Mouse (Mus musculus) left cerebral cortex, postnatal 10 days (tissue): Measurements from ENCODE around the gene Smpdl3b. TPM values are rescaled to one million over a fixed set of nuclear protein-coding genes. Genes with fewer than 3 reads are reported as not detected.
A peak's percentile ranks its signal among the peaks of the same experiment; 100 is the strongest.
"Not testable (repeated sequence)": the region's sequence is repeated elsewhere in the genome, so short reads cannot be mapped to it uniquely, and the experiment has no call there.

Experiments used
- DNase-seq, 2 experiments: peaks; one replicate each; pipeline ENCODE4 v3.0.0; 2021 to 2022; ENCODE audit warnings: low spot score in 2 of 2, mixed read lengths in 1 of 2; ENCODE audit errors: extremely low spot score in 1 of 2
- intact Hi-C: fragments of 180-260 bp; cut with DNase I; formaldehyde crosslinking; loops from one replicate; pipeline ENCODE4 v1.15.1; 2025
- total RNA-seq, 2 experiments: library from RNA; stranded (reverse); gene quantifications; 2 replicates each; pipeline ENCODE4 v1.2.3; 2021

The Smpdl3b gene
- total RNA-seq, 2 experiments from 2014 or later: 2.0 to 2.2 TPM

GRCm38 (mm10) chr4:132743992-132744911, 12.8 kb downstream of the Smpdl3b start:
- DNase-seq: peak in 1 of 2 experiments; percentile 71
- intact Hi-C loops: no loop called here

DNA sequence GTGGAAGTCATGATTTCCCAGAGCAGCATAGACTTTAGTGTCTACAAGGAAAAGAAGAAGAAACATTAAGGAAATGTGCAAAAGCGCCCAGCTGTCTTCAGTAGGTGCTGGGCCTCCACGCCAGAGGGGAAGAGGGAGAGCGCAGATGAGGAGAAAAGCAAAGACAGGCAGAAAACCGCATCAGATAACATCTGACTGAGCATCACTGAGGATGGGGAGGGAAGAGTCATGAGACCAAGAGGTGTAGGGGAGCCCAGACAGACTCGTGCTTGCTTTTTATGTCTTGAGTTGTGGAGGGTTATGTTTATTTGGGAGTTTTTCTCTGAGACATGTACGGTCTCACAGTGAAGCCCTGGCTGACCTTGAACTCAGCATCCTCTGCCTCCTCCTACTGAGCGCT, 15.6 kb downstream of the Smpdl3b start:
- DNase-seq: no peak
- intact Hi-C loops: no loop called here

DNA sequence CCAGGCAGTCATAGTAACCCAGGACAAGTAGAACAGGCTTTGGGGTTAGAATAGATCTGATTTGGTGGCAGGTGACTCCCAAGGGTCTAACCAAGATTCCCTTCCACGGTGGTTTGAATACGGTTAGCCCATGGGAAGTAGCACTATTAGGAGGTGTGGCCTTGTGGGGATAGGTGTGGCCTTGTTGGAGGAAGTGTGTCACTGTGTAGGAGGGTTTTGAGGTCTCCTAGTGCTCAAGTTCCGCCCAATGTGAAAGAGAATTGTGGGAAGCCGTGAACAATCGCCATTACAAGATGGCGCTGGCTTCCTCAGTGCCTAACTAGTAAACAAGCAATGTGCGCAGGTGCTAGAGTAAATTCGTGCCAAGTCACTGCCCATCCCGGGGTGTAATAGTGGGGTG, 19.9 kb downstream of the Smpdl3b start:
- DNase-seq, intact Hi-C loops: not testable (repeated sequence)

DNA sequence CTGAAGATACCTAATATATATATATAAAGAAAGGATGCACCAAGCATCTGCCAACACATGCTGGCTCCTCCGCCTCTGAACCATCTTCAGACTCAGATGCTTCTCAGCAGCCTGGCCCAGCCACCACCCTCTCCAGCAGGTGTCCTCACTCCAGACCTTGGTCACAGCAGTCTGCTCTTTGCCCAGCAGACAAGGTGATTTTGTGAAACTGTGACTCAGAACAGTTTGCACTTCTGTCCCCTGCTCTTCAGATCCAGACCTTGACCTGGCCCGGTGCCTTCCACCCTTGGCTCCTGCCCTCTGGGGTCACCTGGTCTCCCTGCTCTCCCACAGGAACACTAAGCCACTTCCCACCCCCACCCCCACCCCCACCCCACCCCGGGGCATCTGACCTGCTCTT, 21.2 kb downstream of the Smpdl3b start:
- no peak for DNase-seq
- intact Hi-C loops: no loop called here

DNA sequence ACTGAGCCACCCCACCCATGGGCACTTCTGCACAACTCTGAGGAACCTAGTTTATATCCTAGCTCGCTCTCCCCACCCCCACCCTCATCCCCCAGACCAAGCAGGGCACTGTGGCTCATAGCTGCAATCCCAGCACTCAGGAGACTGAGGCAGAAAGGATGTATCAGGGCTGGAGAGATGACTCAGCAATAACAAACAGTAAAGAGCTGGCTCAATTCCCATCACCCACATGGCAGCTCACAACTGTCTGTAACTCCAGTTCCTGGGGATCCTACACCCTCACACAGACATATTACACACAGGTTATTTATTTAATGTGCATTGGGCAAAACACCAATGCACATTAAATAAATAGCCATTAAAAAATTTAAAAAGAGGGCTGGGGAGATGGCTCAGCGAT, 21.7 kb downstream of the Smpdl3b start:
- intact Hi-C loops: no loop called here
- no peak for DNase-seq

GRCm38 (mm10) chr4:132734766-132735165, 22.3 kb downstream of the Smpdl3b start:
- DNase-seq: no peak
- intact Hi-C loops: no loop called here

DNA sequence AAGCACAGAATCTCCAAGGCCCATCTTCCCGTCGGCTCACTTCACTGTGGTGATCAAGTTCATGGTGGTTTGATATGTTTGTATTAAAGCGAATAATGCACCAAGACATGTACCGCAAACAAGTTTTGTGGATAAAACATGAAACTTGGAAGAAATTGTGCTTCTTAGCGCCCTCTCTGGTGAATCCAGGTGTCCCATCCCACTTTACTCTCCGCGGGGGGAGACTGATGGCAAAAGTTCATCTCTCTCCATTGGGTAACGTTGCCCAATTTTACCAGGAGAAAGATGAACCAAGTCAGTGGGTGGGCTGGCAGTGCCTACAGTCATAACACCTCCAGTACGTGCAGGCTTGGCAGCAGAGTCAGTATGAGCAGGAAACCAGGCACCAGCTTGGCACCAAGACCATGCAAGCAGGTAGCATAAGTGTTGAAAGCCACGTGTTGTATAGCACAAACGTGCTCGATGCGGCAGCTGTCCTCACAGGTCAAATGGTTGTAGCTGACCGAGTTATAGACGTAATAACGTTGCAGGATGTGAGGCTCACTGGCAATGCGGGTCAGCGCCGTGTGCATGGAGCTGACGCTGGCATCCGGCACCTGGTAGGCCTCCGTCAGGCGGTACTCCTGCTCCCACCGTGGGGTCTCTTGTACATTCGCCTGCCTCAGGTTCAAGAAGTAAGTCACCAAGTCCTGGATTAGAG, 23.8 kb downstream of the Smpdl3b start:
- no peak for DNase-seq
- intact Hi-C loops: no loop called here

- DNase-seq: peak; percentile 45 to 95
- intact Hi-C loops: no loop called here
Measured at GRCm38 (mm10) chr4:132732148-132732684, 24.8 kb downstream of the Smpdl3b start, which contains the start of gene Xkr8. Gene Xkr8 (minus strand): TSS chr4:132732546.

- intact Hi-C loops: no loop called here
- DNase-seq: no peak
Measured at GRCm38 (mm10) chr4:132731616-132732015, 25.4 kb downstream of the Smpdl3b start.

DNA sequence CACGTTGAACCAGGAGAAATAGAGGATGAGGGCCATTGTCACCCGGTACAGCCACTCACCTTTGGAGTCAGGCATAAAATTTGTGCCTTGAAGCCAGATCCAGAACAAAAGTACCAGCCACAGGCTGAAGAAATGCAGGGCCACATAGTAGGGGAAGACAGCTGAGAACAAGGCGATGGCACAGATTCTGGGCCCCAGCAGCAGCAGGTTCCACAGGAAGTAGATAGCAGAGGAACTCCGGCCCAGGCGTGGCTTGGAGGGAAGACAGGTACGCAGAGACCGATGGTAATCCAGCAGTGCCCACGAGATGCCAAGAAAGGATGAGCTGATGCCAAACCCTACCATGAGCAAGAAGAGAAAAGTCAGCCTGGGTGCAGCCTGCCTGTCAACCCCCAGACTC, 28.8 kb downstream of the Smpdl3b start:
- DNase-seq: no peak
- intact Hi-C loops: no loop called here

DNA sequence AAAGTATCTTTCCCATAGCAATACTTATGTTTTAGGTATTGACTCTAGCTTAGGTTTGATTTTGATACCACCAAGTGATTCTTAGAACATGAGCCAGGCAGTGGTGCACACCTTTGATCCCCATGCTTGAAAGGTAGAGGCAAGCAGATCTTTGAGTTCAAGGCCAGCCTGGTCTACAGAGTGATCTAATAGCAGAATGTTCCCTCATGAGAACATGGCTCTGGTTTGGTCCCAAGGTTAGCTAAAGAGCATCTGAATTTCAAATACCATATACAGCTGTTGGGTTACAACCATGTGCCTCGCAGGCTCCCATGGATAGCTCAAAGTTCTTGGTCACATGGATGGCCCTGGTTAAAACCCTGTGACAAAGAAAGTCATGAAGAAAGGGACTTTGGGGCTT, 38.8 kb downstream of the Smpdl3b start:
- DNase-seq: no peak
- intact Hi-C loops: loop anchor here (10.0 kb wide), 1 partner anchor 107 kb away; no protein-coding TSS in a partner anchor

- intact Hi-C loops: loop anchor here (10.0 kb wide), 1 partner anchor 112 kb away; no protein-coding TSS in a partner anchor
- DNase-seq: no peak
Measured at GRCm38 (mm10) chr4:132713181-132713580, 43.9 kb downstream of the Smpdl3b start.

GRCm38 (mm10) chr4:132706885-132707284, 50.2 kb downstream of the Smpdl3b start:
- intact Hi-C loops: no loop called here
- DNase-seq: no peak

DNA sequence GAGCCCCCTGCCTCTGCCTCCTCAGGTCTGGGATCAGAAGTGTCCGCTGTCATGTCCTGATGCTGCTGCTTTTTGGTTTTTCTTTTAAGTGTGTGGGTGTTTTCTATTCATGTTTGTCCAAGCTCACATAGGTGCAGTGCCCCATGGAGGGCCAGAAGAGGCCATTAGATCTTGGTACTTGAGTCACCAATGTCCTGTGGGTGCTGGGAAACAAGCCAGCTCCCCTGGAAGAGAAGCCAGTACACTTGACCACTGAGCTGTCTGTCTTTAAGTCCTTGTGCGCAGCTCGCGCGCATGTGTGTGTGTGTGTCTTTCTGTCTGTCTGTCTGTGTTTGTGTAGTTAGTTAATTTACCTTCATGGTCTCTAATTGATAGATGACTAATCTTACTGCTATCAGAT, 55.0 kb downstream of the Smpdl3b start:
- intact Hi-C loops: no loop called here
- no peak for DNase-seq

GRCm38 (mm10) chr4:132693366-132693765, 63.7 kb downstream of the Smpdl3b start:
- intact Hi-C loops: no loop called here
- no peak for DNase-seq

DNA sequence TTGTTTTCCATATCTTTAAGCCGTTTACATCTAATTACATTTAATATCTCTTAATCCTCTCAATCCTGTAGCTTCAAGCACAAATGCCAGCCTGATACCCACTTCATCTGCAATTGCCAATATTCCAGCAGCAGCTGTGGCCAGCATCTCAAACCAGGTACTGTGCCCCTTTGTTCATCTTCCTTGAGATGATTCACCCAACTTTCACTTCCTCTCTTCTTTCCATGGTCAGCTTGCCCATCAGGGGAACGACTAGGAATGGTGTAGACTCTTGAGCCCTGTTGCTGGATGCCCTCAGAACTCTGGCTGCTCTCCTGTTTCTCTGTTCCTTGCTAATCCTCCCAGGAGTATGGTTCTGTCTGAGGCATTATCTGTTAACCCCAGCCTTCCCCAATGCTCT, 67.4 kb downstream of the Smpdl3b start:
- no peak for DNase-seq
- intact Hi-C loops: no loop called here
